Mouse (Mus musculus) liver, adult 2 months (tissue): ENCODE results near the gene Kctd13.

Experiments used
- CTCF ChIP-seq: fragments of 200-500 bp; IDR thresholded peaks from 2 replicates; pipeline ENCODE4 v1.5.1; 2011; ENCODE audit warnings: low read depth, low read length, control low read depth
- POLR2A ChIP-seq: fragments of 200-500 bp; IDR thresholded peaks from 2 replicates; pipeline ENCODE4 v1.6.1; 2011; ENCODE audit warnings: low read length, control low read depth; ENCODE audit not compliant: insufficient read depth; ENCODE audit errors: extremely low read depth

DNA sequence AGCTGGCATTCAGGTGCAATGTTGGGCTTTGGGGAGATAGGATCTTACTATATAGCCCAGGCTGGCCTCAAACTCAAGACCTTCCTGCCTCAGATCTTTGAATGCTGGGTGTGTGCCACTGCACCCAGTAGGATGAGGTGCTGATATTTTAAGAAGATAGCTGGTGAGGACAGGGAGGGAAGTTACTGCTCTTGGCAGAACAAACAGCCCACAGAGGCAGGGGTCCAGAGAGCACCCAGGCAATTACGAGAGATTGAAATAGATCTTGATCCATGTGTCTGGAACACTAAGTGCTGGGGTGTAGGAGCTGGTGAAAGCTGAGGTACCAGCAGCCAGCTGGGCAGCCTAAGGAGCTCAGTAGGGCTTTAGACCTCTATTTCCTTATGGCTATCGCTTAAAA lies 52.9 kb downstream of the Kctd13 start:
- TF ChIP-seq CTCF = no peak
- no peak for TF ChIP-seq POLR2A
